Mouse (Mus musculus): Measurements from ENCODE around the gene Spata25.
"Not testable (repeated sequence)": the region's sequence is repeated elsewhere in the genome, so short reads cannot be mapped to it uniquely, and the experiment has no call there.

Gene Spata25

GRCm38 (mm10) chr2:164828437-164828836, at the start of gene Spata25:
Gene Spata25, minus strand, starts transcription at chr2:164828537.
- ATAC-seq (ENCODE audit: insufficient number of reproducible peaks, low FRiP score, low TSS enrichment) = no peak

GRCm38 (mm10) chr2:164877376-164878215, 49.3 kb upstream of the Spata25 start:
- not testable (repeated sequence) for ATAC-seq (ENCODE audit: insufficient number of reproducible peaks, low FRiP score, low TSS enrichment)

GRCm38 (mm10) chr2:164875648-164876047, 47.3 kb upstream of the Spata25 start:
- not testable (repeated sequence) for ATAC-seq (ENCODE audit: insufficient number of reproducible peaks, low FRiP score, low TSS enrichment)

GRCm38 (mm10) chr2:164874239-164874769, 46.0 kb upstream of the Spata25 start:
- no peak for ATAC-seq (ENCODE audit: insufficient number of reproducible peaks, low FRiP score, low TSS enrichment)

GRCm38 (mm10) chr2:164873621-164874020, 45.3 kb upstream of the Spata25 start:
- no peak for ATAC-seq (ENCODE audit: insufficient number of reproducible peaks, low FRiP score, low TSS enrichment)

GRCm38 (mm10) chr2:164871602-164872303, 43.4 kb upstream of the Spata25 start:
- no peak for ATAC-seq (ENCODE audit: insufficient number of reproducible peaks, low FRiP score, low TSS enrichment)

GRCm38 (mm10) chr2:164868491-164868890, 40.2 kb upstream of the Spata25 start:
- ATAC-seq (ENCODE audit: insufficient number of reproducible peaks, low FRiP score, low TSS enrichment) = no peak

GRCm38 (mm10) chr2:164867566-164867965, 39.2 kb upstream of the Spata25 start:
- ATAC-seq (ENCODE audit: insufficient number of reproducible peaks, low FRiP score, low TSS enrichment) = no peak

- no peak for ATAC-seq (ENCODE audit: insufficient number of reproducible peaks, low FRiP score, low TSS enrichment)
These were observed 38.6 kb upstream of the Spata25 start for GRCm38 (mm10) chr2:164866741-164867551.

- ATAC-seq (ENCODE audit: insufficient number of reproducible peaks, low FRiP score, low TSS enrichment) = no peak
These were observed 36.3 kb upstream of the Spata25 start for GRCm38 (mm10) chr2:164864593-164864992.

GRCm38 (mm10) chr2:164863411-164863810, 35.1 kb upstream of the Spata25 start:
- not testable (repeated sequence) for ATAC-seq (ENCODE audit: insufficient number of reproducible peaks, low FRiP score, low TSS enrichment)

- ATAC-seq (ENCODE audit: insufficient number of reproducible peaks, low FRiP score, low TSS enrichment) = no peak
These were observed 34.0 kb upstream of the Spata25 start for GRCm38 (mm10) chr2:164862179-164862861.

- no peak for ATAC-seq (ENCODE audit: insufficient number of reproducible peaks, low FRiP score, low TSS enrichment)
These were observed 32.8 kb upstream of the Spata25 start for GRCm38 (mm10) chr2:164861094-164861493.

- ATAC-seq (ENCODE audit: insufficient number of reproducible peaks, low FRiP score, low TSS enrichment) = no peak
These were observed 31.5 kb upstream of the Spata25 start for GRCm38 (mm10) chr2:164859640-164860432.

GRCm38 (mm10) chr2:164859155-164859554, 30.8 kb upstream of the Spata25 start:
- no peak for ATAC-seq (ENCODE audit: insufficient number of reproducible peaks, low FRiP score, low TSS enrichment)

GRCm38 (mm10) chr2:164857842-164858553, 29.7 kb upstream of the Spata25 start:
- ATAC-seq (ENCODE audit: insufficient number of reproducible peaks, low FRiP score, low TSS enrichment) = no peak

- ATAC-seq (ENCODE audit: insufficient number of reproducible peaks, low FRiP score, low TSS enrichment) = no peak
These were observed 28.9 kb upstream of the Spata25 start, which contains the start of gene Pltp for GRCm38 (mm10) chr2:164857101-164857821. Gene Pltp, minus strand, starts transcription at chr2:164857711.

Measured in cerebellum, adult (tissue).